Mouse (Mus musculus) midbrain, postnatal 0 days (tissue): ENCODE measurements at regions not wholly inside any gene's neighbourhood (a gene's known extent, or its start where the extent isn't known, plus 50 kb on each side); places are given as distances from the start of the nearest gene placed in this dataset.

Experiments used
- ATAC-seq: fragments of 200-750 bp; cut with Nextera tagmentation; 2 replicates; pipeline ENCODE4 v1.8.0; 2017; ENCODE audit warnings: moderate number of reproducible peaks, mild to moderate bottlenecking, moderate TSS enrichment, moderate library complexity; ENCODE audit not compliant: low FRiP score
- DNase-seq: peaks from one replicate; pipeline ENCODE4 v3.0.0-alpha.2; 2015; ENCODE audit warnings: low spot score
- H3K27ac ChIP-seq: fragments of 300-500 bp; sonication (generic); 2 replicates; pipeline ENCODE4 v1.5.1; 2014; ENCODE audit warnings: low read depth, mild to moderate bottlenecking, low read length, mixed read lengths
- H3K27me3 ChIP-seq: fragments of 300-500 bp; sonication (generic); 2 replicates; pipeline ENCODE4 v1.6.1; 2014; ENCODE audit warnings: low read length, control low read depth, mixed read lengths; ENCODE audit not compliant: insufficient read depth
- H3K36me3 ChIP-seq: fragments of 300-500 bp; sonication (generic); 2 replicates; pipeline ENCODE4 v1.6.1; 2014; ENCODE audit warnings: low read length, control low read depth, mixed read lengths; ENCODE audit not compliant: insufficient read depth
- H3K4me1 ChIP-seq: fragments of 300-500 bp; sonication (generic); 2 replicates; pipeline ENCODE4 v1.6.1; 2014; ENCODE audit warnings: mild to moderate bottlenecking, control low read depth, antibody characterized with exemption, low read length, mixed read lengths; ENCODE audit not compliant: insufficient read depth
- H3K4me2 ChIP-seq: fragments of 300-500 bp; sonication (generic); 2 replicates; pipeline ENCODE4 v1.6.1; 2014; ENCODE audit warnings: low read depth, mild to moderate bottlenecking, low read length, mixed read lengths; ENCODE audit not compliant: poor library complexity, severe bottlenecking
- H3K4me3 ChIP-seq: fragments of 300-500 bp; sonication (generic); 2 replicates; pipeline ENCODE4 v1.5.1; 2014; ENCODE audit warnings: low read depth, mild to moderate bottlenecking, low read length, moderate library complexity
- H3K9ac ChIP-seq: fragments of 300-500 bp; sonication (generic); replicated peaks from 2 replicates; pipeline ENCODE4 v1.6.1; 2014; ENCODE audit warnings: mild to moderate bottlenecking, low read length, moderate library complexity, mixed read lengths; ENCODE audit not compliant: poor library complexity, severe bottlenecking
- H3K9me3 ChIP-seq: fragments of 300-500 bp; sonication (generic); 2 replicates; pipeline ENCODE4 v1.6.1; 2016; ENCODE audit warnings: low read length, control low read depth
- CTCF ChIP-seq: IDR thresholded peaks from 2 replicates; pipeline ENCODE4 v1.5.1; 2016; ENCODE audit warnings: antibody characterized with exemption, mild to moderate bottlenecking
- WGBS: fragments of 180-500 bp; shearing (Covaris S2); extraction: QIAGEN DNeasy Blood & Tissue Kit; methylation state at CpG from one replicate; pipeline ENCODE4 v1.1.7; 2014; 5-methylcytosine and 5-hydroxymethylcytosine counted together

GRCm38 (mm10) chr16:12611106-12611505, 498.4 kb upstream of the Ercc4 start:
- no peak for DNase-seq
- H3K36me3 ChIP-seq: no peaks in the 10 kb centered on the region
- no peak overlapping the region for H3K9ac ChIP-seq
- H3K27me3 ChIP-seq: no peaks in the 10 kb centered on the region
- no peak overlapping the region for H3K4me3 ChIP-seq
- no peaks in the 10 kb centered on the region for H3K9me3 ChIP-seq
- WGBS: 82% methylated on average over 1 of the region's 1 CpGs
- no peak for ATAC-seq
- H3K27ac ChIP-seq: no peak overlapping the region
- no peaks in the 10 kb centered on the region for H3K4me1 ChIP-seq
- no peak for TF ChIP-seq CTCF
- no peak overlapping the region for H3K4me2 ChIP-seq

DNA sequence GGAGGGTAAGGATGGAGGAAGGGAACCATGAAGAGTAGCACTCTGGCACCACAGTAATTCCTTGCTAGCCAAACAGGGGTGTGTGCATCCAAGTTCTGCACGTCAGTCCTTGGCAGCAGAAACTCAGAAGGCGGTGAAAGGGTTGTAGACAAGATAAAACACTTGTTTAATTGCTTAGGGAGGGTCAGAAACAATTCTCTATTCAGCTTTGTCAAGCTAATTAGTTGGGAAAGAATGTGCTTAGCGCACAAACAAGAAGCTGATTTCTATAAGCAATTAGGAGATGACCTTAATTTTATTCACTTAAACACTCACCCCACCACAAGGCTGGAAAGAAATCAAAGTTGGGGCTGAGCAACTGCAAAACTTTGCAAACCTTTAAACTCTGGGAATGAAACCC, 491.7 kb upstream of the Ercc4 start:
- no peak overlapping the region for H3K27ac ChIP-seq
- H3K4me3 ChIP-seq: no peak overlapping the region
- no peak overlapping the region for H3K4me2 ChIP-seq
- H3K4me1 ChIP-seq: no peaks in the 10 kb centered on the region
- no peak for DNase-seq
- no peaks in the 10 kb centered on the region for H3K9me3 ChIP-seq
- 66% methylated on average over 3 of the region's 3 CpGs for WGBS
- H3K36me3 ChIP-seq: no peaks in the 10 kb centered on the region
- ATAC-seq: no peak
- TF ChIP-seq CTCF: no peak
- no peak overlapping the region for H3K9ac ChIP-seq
- H3K27me3 ChIP-seq: no peaks in the 10 kb centered on the region

GRCm38 (mm10) chr16:12632533-12632932, 477.0 kb upstream of the Ercc4 start:
- H3K4me3 ChIP-seq: no peak overlapping the region
- no peak for DNase-seq
- H3K4me2 ChIP-seq: no peak overlapping the region
- no peaks in the 10 kb centered on the region for H3K27me3 ChIP-seq
- H3K4me1 ChIP-seq: no peaks in the 10 kb centered on the region
- H3K27ac ChIP-seq: no peak overlapping the region
- H3K9ac ChIP-seq: no peak overlapping the region
- no peaks in the 10 kb centered on the region for H3K9me3 ChIP-seq
- TF ChIP-seq CTCF: no peak
- H3K36me3 ChIP-seq: no peaks in the 10 kb centered on the region
- no peak for ATAC-seq

- Histone ChIP-seq H3K36me3 (no peaks in the 10 kb centered on the region), H3K9ac (no peak overlapping the region), H3K9me3 (no peaks in the 10 kb centered on the region), H3K4me3 (no peak overlapping the region), H3K4me1 (no peaks in the 10 kb centered on the region), H3K4me2 (no peak overlapping the region), H3K27me3 (no peaks in the 10 kb centered on the region), H3K27ac (peak overlapping the region; percentile 67; the same call in 1 of the 2 replicates)
- ATAC-seq (no peak), DNase-seq (peak; percentile 36)
- no peak for TF ChIP-seq CTCF
- 71% methylated on average over 1 of the region's 1 CpGs for WGBS
Measured at GRCm38 (mm10) chr16:12638971-12639640, 470.4 kb upstream of the Ercc4 start.

DNA sequence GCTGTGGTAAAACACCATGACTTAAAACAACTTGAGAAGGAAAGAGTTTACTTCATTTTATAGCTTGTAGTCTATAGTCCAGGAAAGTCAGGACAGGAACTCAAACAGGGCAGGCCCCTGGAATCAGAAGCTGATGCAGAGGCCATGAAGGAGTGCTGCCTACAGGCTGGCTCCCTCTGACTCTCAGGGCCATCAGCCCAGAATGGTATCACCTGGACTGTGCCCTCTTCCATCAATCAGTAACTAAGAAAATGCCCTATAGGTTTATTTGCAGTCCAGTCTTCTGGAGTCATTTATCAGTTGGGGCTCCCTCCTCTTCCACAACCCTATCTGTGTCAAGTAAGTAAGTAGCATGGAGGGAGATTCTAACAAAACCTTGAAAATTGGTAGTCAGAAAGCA, 466.4 kb upstream of the Ercc4 start:
- Histone ChIP-seq H3K27me3 (no peaks in the 10 kb centered on the region), H3K4me3 (no peak overlapping the region), H3K9me3 (no peaks in the 10 kb centered on the region), H3K27ac (no peak overlapping the region), H3K36me3 (no peaks in the 10 kb centered on the region), H3K4me2 (no peak overlapping the region), H3K9ac (no peak overlapping the region), H3K4me1 (no peaks in the 10 kb centered on the region)
- TF ChIP-seq CTCF: no peak
- ATAC-seq (no peak), DNase-seq (no peak)

GRCm38 (mm10) chr16:12644621-12645020, 464.9 kb upstream of the Ercc4 start:
- WGBS: 57% methylated on average over 2 of the region's 2 CpGs
- Histone ChIP-seq H3K27ac (no peak overlapping the region), H3K9me3 (no peaks in the 10 kb centered on the region), H3K36me3 (no peaks in the 10 kb centered on the region), H3K9ac (no peak overlapping the region), H3K4me2 (no peak overlapping the region), H3K4me3 (no peak overlapping the region), H3K27me3 (no peaks in the 10 kb centered on the region), H3K4me1 (no peaks in the 10 kb centered on the region)
- ATAC-seq (no peak), DNase-seq (peak; percentile 17)
- TF ChIP-seq CTCF: no peak
